15 mouse cellular contexts compared by ENCODE assay signal in genomic region chr4:147337520-147337919, GRCm38 (mm10). TPM values are rescaled to one million over a fixed set of nuclear protein-coding genes. Genes with fewer than 3 reads are reported as not detected.
DNase-seq lines count a peak whose midpoint lies in the region; ATAC-seq lines count a peak whose summit lies in the region.
"Not testable (repeated sequence)": the region's sequence is repeated elsewhere in the genome, so short reads cannot be mapped to it uniquely, and the experiment has no call there.
"Had no signal": no experiment of that assay in that cellular context is flagged by ENCODE, and none has a peak within 500 bp of the region (broad histone marks: within the 10 kb centered on the region; RNA-seq: fewer than 3 reads in every experiment).

No protein-coding gene starts in this region.

- not testable (repeated sequence) for H3K27ac ChIP-seq in forebrain, embryonic 11.5 days (ENCODE audit: low read depth, low read length); liver, embryonic 11.5 days (ENCODE audit: low read depth, low read length)

- H3K4me1 ChIP-seq in forebrain, embryonic 11.5 days (replicated peaks; ENCODE audit: control insufficient read depth, insufficient read depth, low read length); liver, embryonic 11.5 days (replicated peaks; ENCODE audit: control insufficient read depth, insufficient read depth, low read length): not testable (repeated sequence)

- H3K27me3 ChIP-seq in forebrain, embryonic 11.5 days (ENCODE audit: control insufficient read depth, insufficient read depth, low read length); liver, embryonic 11.5 days (replicated peaks; ENCODE audit: control insufficient read depth, insufficient read depth, low read length): not testable (repeated sequence)

- H3K9ac ChIP-seq in forebrain, embryonic 11.5 days (ENCODE audit: low read length); liver, embryonic 11.5 days (ENCODE audit: low read depth, low read length): not testable (repeated sequence)

- H3K9me3 ChIP-seq in forebrain, embryonic 11.5 days (ENCODE audit: control insufficient read depth, low read length), result peaks cover 44% of the 10 kb centered on the region
- peaks cover 43% of the 10 kb centered on the region for H3K9me3 ChIP-seq in liver, embryonic 11.5 days (ENCODE audit: control insufficient read depth, low read length)

- 93% methylated on average over 2 of the region's 2 CpGs for WGBS in forebrain, embryonic 11.5 days
- WGBS in liver, embryonic 11.5 days, result 83% methylated on average over 2 of the region's 2 CpGs

- H3K4me2 ChIP-seq in forebrain, embryonic 11.5 days (ENCODE audit: low read depth, low read length, severe bottlenecking); liver, embryonic 11.5 days: not testable (repeated sequence)

- not testable (repeated sequence) for ATAC-seq in forebrain, embryonic 11.5 days (replicated peaks; ENCODE audit: low FRiP score); liver, embryonic 11.5 days (replicated peaks; ENCODE audit: low FRiP score)

- DNase-seq in forebrain, embryonic 11.5 days (ENCODE audit: low spot score), result peak; percentile 13
- DNase-seq in heart, adult 11 months, result peak; percentile 85
- DNase-seq in kidney, adult 11 months, result peak; percentile 1
- DNase-seq in liver, embryonic 11.5 days (ENCODE audit: low spot score), result peak; percentile 7
- peak; percentile 2 for DNase-seq in ovary, adult 18-20 months (ENCODE audit: low spot score)
- DNase-seq in yolk sac, embryonic 10.5 days (ENCODE audit: low spot score), result peak; percentile 1

- H3K4me3 ChIP-seq in forebrain, embryonic 11.5 days (ENCODE audit: low read depth, low read length); liver, embryonic 11.5 days (ENCODE audit: low read depth, low read length): not testable (repeated sequence)

- not testable (repeated sequence) for H3K36me3 ChIP-seq in forebrain, embryonic 11.5 days (ENCODE audit: control insufficient read depth, insufficient read depth, low read length); liver, embryonic 11.5 days (ENCODE audit: control insufficient read depth, insufficient read depth, low read length)

RNA-seq across cellular contexts. Expression of gene Zfp978, which starts 23.6 kb away (rescaled TPM):
- 0.20 TPM in 1 of 2 replicates, not detected in the other for polyA plus RNA-seq in forebrain, embryonic 11.5 days (2014; fragmentation: Nextera tagmentation; extraction: Ambion mirVana)
- 0.37 and 0.55 TPM in 2 replicates for polyA plus RNA-seq in liver, embryonic 11.5 days (2014; fragmentation: Nextera tagmentation; extraction: Ambion mirVana)
- polyA plus RNA-seq: CD4-positive, CD25-positive, alpha-beta regulatory T cell, adult 4 months; cerebellum, adult 2 months; cortical plate, adult 2 months; embryonic facial prominence, embryonic 12.5 days; embryonic facial prominence, embryonic 14.5 days; forebrain, embryonic 12.5 days; forebrain, embryonic 14.5 days; forebrain, embryonic 16.5 days; G1E had no signal

RNA-seq across cellular contexts. Expression of gene Zfp988, which starts 32.0 kb away (rescaled TPM):
- polyA plus RNA-seq in forebrain, embryonic 11.5 days (2014; fragmentation: Nextera tagmentation; extraction: Ambion mirVana), result 0.31 TPM in 1 of 2 replicates, not detected in the other
- 0.34 and 0.39 TPM in 2 replicates for polyA plus RNA-seq in liver, embryonic 11.5 days (2014; fragmentation: Nextera tagmentation; extraction: Ambion mirVana)
- polyA plus RNA-seq: embryonic facial prominence, embryonic 14.5 days; forebrain, embryonic 14.5 days; forebrain, embryonic 16.5 days had no signal

Comparison
In these comparisons a context has a peak if more than half of its experiments do, and no peak if none do; other contexts are left out.
1. DNase-seq: peak in every context shown above with its lines; median percentile 85 in heart, adult 11 months; 13 in forebrain, embryonic 11.5 days; 7 in liver, embryonic 11.5 days; 2 in ovary, adult 18-20 months; 1 in kidney, adult 11 months; 1 in yolk sac, embryonic 10.5 days.